Mouse (Mus musculus): ENCODE measurements around the gene G6pc3. TPM values are rescaled to one million over a fixed set of nuclear protein-coding genes. Genes with fewer than 3 reads are reported as not detected.
A peak's percentile ranks its signal among the peaks of the same experiment; 100 is the strongest.

The G6pc3 gene
- total RNA-seq, 2 experiments from 2014 or later = 58.2 to 59.7 TPM

GRCm38 (mm10) chr11:102159781-102160180 is 29.6 kb upstream of the G6pc3 start:
- no peak for DNase-seq (ENCODE audit: low spot score in 2 of 2)
- Histone ChIP-seq H3K27ac (no peak overlapping the region), H3K4me3 (no peak overlapping the region)
- TF ChIP-seq CTCF (conservative IDR thresholded peaks at IDR 0.05) = no peak

GRCm38 (mm10) chr11:102165971-102166722 is 23.3 kb upstream of the G6pc3 start:
- peak overlapping the region; percentile 58 for H3K27ac ChIP-seq
- no peak for TF ChIP-seq CTCF (conservative IDR thresholded peaks at IDR 0.05)

GRCm38 (mm10) chr11:102167539-102167938 is 21.9 kb upstream of the G6pc3 start:
- Histone ChIP-seq H3K27ac (peak overlapping the region; percentile 58; the same call in 1 of the 2 replicates), H3K4me3 (no peak overlapping the region)
- no peak for DNase-seq (ENCODE audit: low spot score in 2 of 2)
- TF ChIP-seq CTCF (conservative IDR thresholded peaks at IDR 0.05) = no peak

More at GRCm38 (mm10) chr11:102165971-102166722, 23.3 kb upstream of the G6pc3 start:
- DNase-seq (ENCODE audit: low spot score in 2 of 2) = peak; percentile 52 to 73
- H3K4me3 ChIP-seq = no peak overlapping the region

- no peak overlapping the region for H3K4me3 ChIP-seq
- no peak for DNase-seq (ENCODE audit: low spot score in 2 of 2)
- no peak for TF ChIP-seq CTCF (conservative IDR thresholded peaks at IDR 0.05)
- H3K27ac ChIP-seq = peak overlapping the region; percentile 58; the same call in 1 of the 2 replicates
These were observed 20.7 kb upstream of the G6pc3 start for GRCm38 (mm10) chr11:102168689-102169088.

GRCm38 (mm10) chr11:102179836-102180235 is 9.6 kb upstream of the G6pc3 start:
- Histone ChIP-seq H3K4me3 (no peak overlapping the region), H3K27ac (no peak overlapping the region)
- no peak for TF ChIP-seq CTCF (conservative IDR thresholded peaks at IDR 0.05)
- no peak for DNase-seq (ENCODE audit: low spot score in 2 of 2)

GRCm38 (mm10) chr11:102184253-102184645 is 5.2 kb upstream of the G6pc3 start:
- TF ChIP-seq CTCF (conservative IDR thresholded peaks at IDR 0.05) = no peak
- DNase-seq (ENCODE audit: low spot score in 2 of 2) = no peak
- Histone ChIP-seq H3K27ac (peak overlapping the region; percentile 91), H3K4me3 (peak overlapping the region; percentile 94)

- TF ChIP-seq CTCF (conservative IDR thresholded peaks at IDR 0.05) = peak; percentile 13; the same call in 1 of the 2 replicates
These were observed 4.5 kb upstream of the G6pc3 start, which contains the start of gene Lsm12 for GRCm38 (mm10) chr11:102184646-102185495. Gene Lsm12, minus strand, starts transcription at chr11:102185296.

GRCm38 (mm10) chr11:102185677-102186076 is 3.7 kb upstream of the G6pc3 start:
- no peak for TF ChIP-seq CTCF (conservative IDR thresholded peaks at IDR 0.05)
- peak overlapping the region; percentile 94 for H3K4me3 ChIP-seq
- H3K27ac ChIP-seq = peak overlapping the region; percentile 91
- no peak for DNase-seq (ENCODE audit: low spot score in 2 of 2)

More at GRCm38 (mm10) chr11:102184646-102185495, 4.5 kb upstream of the G6pc3 start, which contains the start of gene Lsm12:
- peak within 1 kb of the TSS; percentile 91 for H3K27ac ChIP-seq
- H3K4me3 ChIP-seq = peak within 1 kb of the TSS; percentile 94
- DNase-seq (ENCODE audit: low spot score in 2 of 2) = peak; percentile 92 to 97

- peak overlapping the region; percentile 91; the same call in 1 of the 2 replicates for H3K27ac ChIP-seq
- H3K4me3 ChIP-seq = no peak overlapping the region
- DNase-seq (ENCODE audit: low spot score in 2 of 2) = no peak
- no peak for TF ChIP-seq CTCF (conservative IDR thresholded peaks at IDR 0.05)
These were observed 3.2 kb upstream of the G6pc3 start for GRCm38 (mm10) chr11:102186235-102186634.

GRCm38 (mm10) chr11:102188980-102189379 is 440 bp upstream of the G6pc3 start:
- no peak for TF ChIP-seq CTCF (conservative IDR thresholded peaks at IDR 0.05)
- Histone ChIP-seq H3K27ac (peak overlapping the region; percentile 88), H3K4me3 (peak overlapping the region; percentile 61)
- DNase-seq (ENCODE audit: low spot score in 2 of 2) = no peak

- no peak for DNase-seq (ENCODE audit: low spot score in 2 of 2)
- no peak for TF ChIP-seq CTCF (conservative IDR thresholded peaks at IDR 0.05)
- Histone ChIP-seq H3K4me3 (no peak overlapping the region; the same call in 1 of the 2 replicates), H3K27ac (peak overlapping the region; percentile 88; the same call in 1 of the 2 replicates)
These were observed 1.4 kb downstream of the G6pc3 start for GRCm38 (mm10) chr11:102190848-102191247.

- DNase-seq (ENCODE audit: low spot score in 2 of 2) = no peak
These were observed 4.4 kb downstream of the G6pc3 start for GRCm38 (mm10) chr11:102193657-102194440.

More at GRCm38 (mm10) chr11:102193657-102194440, 4.4 kb downstream of the G6pc3 start:
- Histone ChIP-seq H3K27ac (no peak overlapping the region), H3K4me3 (no peak overlapping the region)
- TF ChIP-seq CTCF (conservative IDR thresholded peaks at IDR 0.05) = no peak

All from layer of hippocampus, adult 2 months (tissue).